Mouse (Mus musculus) forebrain, embryonic 15.5 days (tissue): ENCODE data around the gene BC029722. TPM values are rescaled to one million over a fixed set of nuclear protein-coding genes. Genes with fewer than 3 reads are reported as not detected.
"Not testable (repeated sequence)": the region's sequence is repeated elsewhere in the genome, so short reads cannot be mapped to it uniquely, and the experiment has no call there.

Source experiments
- ATAC-seq: fragments of 200-750 bp; cut with Nextera tagmentation; replicated peaks from 2 replicates; pipeline ENCODE4 v1.8.0; 2017; ENCODE audit warnings: mild to moderate bottlenecking, moderate TSS enrichment, moderate library complexity
- H3K27ac ChIP-seq: fragments of 300-500 bp; sonication (generic); replicated peaks from 2 replicates; pipeline ENCODE4 v1.5.1; 2015; ENCODE audit warnings: mild to moderate bottlenecking, inconsistent platforms
- H3K27me3 ChIP-seq: fragments of 300-500 bp; sonication (generic); 2 replicates; pipeline ENCODE4 v1.6.1; 2015; ENCODE audit warnings: inconsistent platforms
- H3K36me3 ChIP-seq: fragments of 300-500 bp; sonication (generic); 2 replicates; pipeline ENCODE4 v1.6.1; 2015; ENCODE audit warnings: mild to moderate bottlenecking, inconsistent platforms
- H3K4me1 ChIP-seq: fragments of 300-500 bp; sonication (generic); 2 replicates; pipeline ENCODE4 v1.6.1; 2015; ENCODE audit warnings: inconsistent platforms
- H3K4me2 ChIP-seq: fragments of 300-500 bp; sonication (generic); replicated peaks from 2 replicates; pipeline ENCODE4 v1.6.1; 2015; ENCODE audit warnings: mild to moderate bottlenecking, inconsistent platforms
- H3K4me3 ChIP-seq: fragments of 300-500 bp; sonication (generic); 2 replicates; pipeline ENCODE4 v1.5.1; 2015; ENCODE audit warnings: mild to moderate bottlenecking, inconsistent platforms
- H3K9ac ChIP-seq: fragments of 300-500 bp; sonication (generic); replicated peaks from 2 replicates; pipeline ENCODE4 v1.6.1; 2015; ENCODE audit warnings: mild to moderate bottlenecking, inconsistent platforms
- H3K9me3 ChIP-seq: fragments of 300-500 bp; sonication (generic); 2 replicates; pipeline ENCODE4 v1.6.1; 2016; ENCODE audit warnings: inconsistent platforms
- WGBS: fragments of 180-500 bp; shearing (Covaris S2); methylation state at CpG from one replicate; pipeline ENCODE4 v1.1.7; 2015; ENCODE audit warnings: mixed read lengths; 5-methylcytosine and 5-hydroxymethylcytosine counted together
- polyA plus RNA-seq: library from polyadenylated mRNA; unstranded; fragments of >200 nt; fragmentation: Nextera tagmentation; extraction: Ambion mirVana; gene quantifications from 2 replicates; pipeline ENCODE4 v1.2.1, GENCODE M21; 2015

BC029722 gene
- polyA plus RNA-seq, 1 experiment from 2014 or later, result 32.5 TPM

DNA sequence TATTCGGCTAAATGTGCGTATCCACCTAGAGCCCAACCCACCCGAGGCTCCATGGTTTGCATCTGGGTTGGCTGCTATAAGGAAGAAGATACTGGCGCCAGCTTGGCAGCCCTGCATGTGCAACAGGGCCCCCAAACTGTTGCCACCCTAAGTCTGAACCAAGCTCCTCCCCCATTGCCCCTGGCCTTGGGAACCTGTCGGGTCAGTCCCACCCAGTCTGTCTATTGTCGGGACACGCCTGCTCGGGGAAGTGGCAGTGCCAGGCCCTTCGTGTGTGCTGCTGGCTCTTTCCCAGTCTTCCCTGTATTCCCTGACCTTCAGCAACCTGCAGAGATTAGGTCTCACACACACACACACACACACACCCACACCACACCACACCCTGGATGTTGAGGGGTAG, 15.5 kb upstream of the BC029722 start, which contains the start of gene Fam83c:
Gene Fam83c, minus strand, starts transcription at position 123 of the 400 bp plus-strand sequence.
- no peak within 1 kb of the TSS for H3K9ac ChIP-seq
- H3K36me3 ChIP-seq, result no peaks in the 10 kb centered on the region
- no peak within 1 kb of the TSS for H3K4me2 ChIP-seq
- WGBS, result 77% methylated on average over 9 of the region's 9 CpGs
- H3K27me3 ChIP-seq, result no peaks in the 10 kb centered on the region
- no peaks in the 10 kb centered on the region for H3K9me3 ChIP-seq
- no peaks in the 10 kb centered on the region for H3K4me1 ChIP-seq
- H3K4me3 ChIP-seq, result no peak within 1 kb of the TSS
- ATAC-seq, result no peak
- H3K27ac ChIP-seq, result no peak within 1 kb of the TSS

DNA sequence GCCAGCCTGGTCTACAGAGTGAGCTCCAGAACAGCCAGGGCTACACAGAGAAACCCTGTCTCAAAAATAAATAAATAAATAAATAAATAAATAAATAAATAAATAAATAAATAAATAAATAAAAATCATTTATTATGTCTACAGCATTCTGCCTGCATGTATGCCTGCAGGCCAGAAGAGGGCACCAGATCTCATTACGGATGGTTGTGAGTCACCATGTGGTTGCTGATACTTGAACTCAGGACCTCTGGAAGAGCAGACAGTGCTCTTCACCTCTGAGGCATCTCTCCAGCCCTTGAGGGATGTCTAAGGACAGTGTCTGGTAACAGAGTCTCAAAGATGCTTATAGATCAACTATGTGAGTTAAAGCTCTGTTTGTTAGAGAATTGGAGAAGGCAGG, 12.9 kb upstream of the BC029722 start:
- WGBS, result 87% methylated on average over 1 of the region's 1 CpGs
- not testable (repeated sequence) for H3K36me3 ChIP-seq, H3K9ac ChIP-seq, H3K4me2 ChIP-seq, ATAC-seq, H3K27ac ChIP-seq, H3K4me3 ChIP-seq, H3K9me3 ChIP-seq, H3K4me1 ChIP-seq, H3K27me3 ChIP-seq

DNA sequence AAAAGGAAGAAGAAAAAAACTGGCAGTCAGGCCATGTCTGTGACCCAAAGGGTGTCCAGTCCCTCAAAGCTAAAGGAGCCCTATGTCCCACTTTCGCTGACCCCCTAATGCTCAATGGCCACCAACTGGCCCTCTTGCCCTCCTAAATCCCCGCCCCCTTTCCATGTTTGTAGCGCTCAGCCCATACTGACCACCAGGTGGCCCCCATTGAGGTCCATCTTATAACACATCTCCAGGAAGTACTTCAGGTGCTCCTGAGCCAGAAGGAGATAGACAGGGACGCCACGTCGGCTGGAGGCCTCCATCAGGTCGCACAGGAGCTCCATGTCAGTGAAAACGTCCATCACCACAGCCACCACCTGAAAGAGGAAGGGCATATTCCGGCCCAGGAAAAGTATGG, 12.1 kb upstream of the BC029722 start:
- H3K36me3 ChIP-seq, result no peaks in the 10 kb centered on the region
- no peak overlapping the region for H3K9ac ChIP-seq
- no peaks in the 10 kb centered on the region for H3K9me3 ChIP-seq
- no peak overlapping the region for H3K4me3 ChIP-seq
- peaks cover 12% of the 10 kb centered on the region for H3K4me1 ChIP-seq
- no peak for ATAC-seq
- 61% methylated on average over 9 of the region's 9 CpGs for WGBS
- no peak overlapping the region for H3K4me2 ChIP-seq
- H3K27ac ChIP-seq, result no peak overlapping the region
- H3K27me3 ChIP-seq, result no peaks in the 10 kb centered on the region

DNA sequence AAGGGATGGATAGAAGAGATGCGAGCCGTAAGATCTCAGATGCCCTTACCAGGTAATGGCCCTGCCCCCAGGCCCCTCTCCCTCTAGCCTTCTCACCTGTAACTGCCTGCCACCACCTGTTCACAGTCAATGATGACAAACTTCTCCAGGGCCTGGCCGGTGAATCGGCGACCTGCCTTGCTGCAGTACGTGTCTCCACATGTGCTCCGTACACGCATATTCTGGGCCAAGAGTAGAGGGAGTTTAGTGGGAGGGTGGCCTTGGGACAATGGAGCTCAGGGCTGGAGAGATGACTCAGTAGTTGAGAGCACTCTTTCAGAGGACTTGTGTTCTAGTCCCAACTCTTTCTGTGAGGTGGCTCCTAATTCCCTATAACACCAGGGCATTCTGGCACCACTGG, 11.6 kb upstream of the BC029722 start:
- Histone ChIP-seq H3K4me2 (no peak overlapping the region), H3K27ac (no peak overlapping the region), H3K4me3 (no peak overlapping the region), H3K9ac (no peak overlapping the region), H3K36me3 (no peaks in the 10 kb centered on the region), H3K9me3 (no peaks in the 10 kb centered on the region), H3K4me1 (peaks cover 16% of the 10 kb centered on the region), H3K27me3 (no peaks in the 10 kb centered on the region)
- WGBS, result 91% methylated on average over 8 of the region's 8 CpGs
- ATAC-seq, result no peak

DNA sequence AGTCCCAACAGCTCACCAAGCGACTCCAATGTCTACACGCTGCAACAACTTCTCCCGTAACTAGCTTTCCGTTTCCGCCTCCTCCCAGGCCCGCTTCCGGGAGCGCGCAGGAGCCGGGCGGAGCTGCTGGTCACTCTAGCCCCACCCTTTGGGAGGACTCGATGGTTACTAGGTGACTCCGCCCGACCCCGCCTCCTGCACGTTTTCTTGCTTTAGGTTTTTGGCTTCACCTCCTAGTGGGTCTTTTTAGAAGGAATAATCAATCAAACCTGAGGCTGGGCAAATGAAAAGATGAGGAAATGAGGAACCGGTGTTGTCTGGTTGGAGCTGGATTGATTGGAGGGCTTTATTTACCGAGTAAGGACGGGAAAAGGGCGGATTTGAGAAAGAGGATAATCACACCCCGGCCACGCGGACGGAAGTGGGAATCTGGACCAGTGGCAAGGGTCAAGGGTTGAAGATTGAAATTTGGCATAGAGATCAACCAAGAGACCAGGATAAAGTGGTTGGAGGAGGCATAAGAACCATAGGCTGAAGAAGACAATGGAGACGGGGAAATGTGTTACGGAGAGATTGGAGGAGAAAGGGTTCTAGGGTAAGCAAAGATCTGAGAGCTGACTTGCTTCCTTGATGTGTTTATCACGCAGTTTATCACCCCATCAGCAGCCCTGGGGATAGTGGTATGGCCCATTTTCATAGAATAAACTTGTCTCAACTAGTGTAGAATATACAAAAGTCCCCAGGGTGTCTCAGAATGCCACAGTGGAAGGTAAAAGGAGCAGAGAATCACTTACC, 7.6 kb upstream of the BC029722 start, which contains the start of gene Eif6:
Gene Eif6, minus strand, starts transcription at position 296 of the 795 bp plus-strand sequence.
- peak within 1 kb of the TSS; percentile 89 for H3K4me2 ChIP-seq
- peak; percentile 96 for ATAC-seq
- H3K27ac ChIP-seq, result peak within 1 kb of the TSS; percentile 84
- H3K36me3 ChIP-seq, result peaks cover 22% of the 10 kb centered on the region
- peak within 1 kb of the TSS; percentile 90 for H3K4me3 ChIP-seq
- 2% methylated on average over 27 of the region's 27 CpGs for WGBS
- peak within 1 kb of the TSS; percentile 72 for H3K9ac ChIP-seq
- no peaks in the 10 kb centered on the region for H3K9me3 ChIP-seq
- no peaks in the 10 kb centered on the region for H3K27me3 ChIP-seq
- H3K4me1 ChIP-seq, result peaks cover 26% of the 10 kb centered on the region

DNA sequence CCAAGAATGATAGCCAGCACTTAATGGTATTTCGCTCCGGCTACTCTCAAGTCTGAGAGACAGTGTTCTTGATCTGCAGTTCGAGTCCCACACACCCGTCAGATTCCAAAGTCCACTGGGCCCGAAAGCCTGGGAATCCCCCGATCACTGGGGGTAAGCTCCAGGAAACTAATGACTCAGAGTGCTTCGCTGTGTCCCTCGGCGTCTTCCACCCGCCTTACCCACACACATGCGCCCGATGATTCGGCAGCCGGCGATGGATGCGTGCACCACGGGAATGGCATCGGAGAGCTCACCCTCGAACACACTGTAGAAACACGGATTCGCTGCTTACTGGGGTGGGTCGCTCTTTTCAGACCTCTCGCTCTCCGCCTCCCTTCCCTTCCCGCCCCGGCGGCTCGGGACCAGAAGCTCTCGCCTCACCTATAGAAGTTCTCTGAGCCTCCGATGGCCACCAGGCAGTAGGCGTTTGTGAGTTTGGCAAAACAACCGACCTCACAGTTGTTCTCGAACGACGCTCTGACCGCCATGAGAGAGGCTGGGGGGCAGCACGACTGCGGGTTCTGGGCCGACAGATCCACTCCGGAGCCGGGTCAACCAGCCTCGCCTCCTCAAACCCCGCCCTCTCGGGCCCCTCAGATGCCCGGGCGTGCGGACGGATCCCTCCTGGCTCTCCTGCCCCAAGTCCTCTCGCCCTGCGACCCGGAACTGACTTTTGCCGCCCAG, 6.8 kb upstream of the BC029722 start:
- WGBS, result 3% methylated on average over 52 of the region's 52 CpGs

DNA sequence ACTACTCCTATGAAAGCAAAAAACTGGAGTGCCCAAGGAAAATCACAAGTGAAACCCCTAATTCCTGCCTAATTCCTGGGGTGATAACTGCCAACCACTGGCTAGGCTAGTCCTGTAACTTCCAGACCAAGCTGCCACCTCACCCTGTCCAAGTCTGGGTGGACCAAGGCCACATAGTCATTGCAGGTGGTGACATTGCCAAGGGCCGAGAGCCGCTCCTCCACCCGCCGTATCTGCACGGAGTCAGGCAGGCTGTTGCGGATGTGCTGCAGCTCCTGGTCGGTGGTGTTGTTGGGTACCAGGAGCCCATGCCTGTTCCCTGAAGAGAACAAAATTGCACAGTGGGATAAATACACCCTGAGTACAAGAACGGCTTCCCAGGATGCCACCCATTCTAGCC, 4.5 kb upstream of the BC029722 start:
- no peaks in the 10 kb centered on the region for H3K9me3 ChIP-seq
- peaks cover 39% of the 10 kb centered on the region for H3K36me3 ChIP-seq
- no peak overlapping the region for H3K27ac ChIP-seq
- peaks cover 33% of the 10 kb centered on the region for H3K4me1 ChIP-seq
- H3K4me3 ChIP-seq, result no peak overlapping the region
- H3K27me3 ChIP-seq, result no peaks in the 10 kb centered on the region
- 95% methylated on average over 8 of the region's 8 CpGs for WGBS
- no peak for ATAC-seq
- H3K4me2 ChIP-seq, result no peak overlapping the region
- H3K9ac ChIP-seq, result no peak overlapping the region

More for the DNA sequence above, 6.8 kb upstream of the BC029722 start:
- H3K9me3 ChIP-seq, result no peaks in the 10 kb centered on the region
- no peaks in the 10 kb centered on the region for H3K27me3 ChIP-seq
- peak overlapping the region; percentile 84 for H3K27ac ChIP-seq
- no peak for ATAC-seq
- H3K36me3 ChIP-seq, result peaks cover 28% of the 10 kb centered on the region
- H3K4me3 ChIP-seq, result peak overlapping the region; percentile 90
- peaks cover 26% of the 10 kb centered on the region for H3K4me1 ChIP-seq
- peak overlapping the region; percentile 89 for H3K4me2 ChIP-seq
- H3K9ac ChIP-seq, result peak overlapping the region; percentile 72

DNA sequence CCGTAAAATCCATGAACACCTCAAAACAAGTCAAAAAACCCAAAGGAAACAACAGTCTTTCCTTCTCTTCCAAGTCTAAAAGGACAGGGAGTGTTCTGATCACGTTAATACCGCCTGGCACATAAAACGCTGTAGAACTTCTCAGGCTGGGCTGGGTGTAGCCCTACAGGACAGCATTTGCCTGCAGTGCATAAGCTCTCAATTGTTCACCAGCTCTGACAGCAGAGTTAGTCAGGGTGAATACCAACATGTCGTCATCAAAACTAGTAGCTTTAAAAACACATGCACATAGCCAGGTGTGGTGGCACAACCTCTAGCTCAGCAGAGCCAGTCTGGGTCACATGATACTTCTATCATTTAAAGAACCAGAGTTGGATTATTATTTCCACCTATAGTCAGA, 1.6 kb upstream of the BC029722 start:
- Histone ChIP-seq H3K4me2 (no peak overlapping the region), H3K4me3 (no peak overlapping the region), H3K27ac (no peak overlapping the region), H3K9ac (no peak overlapping the region), H3K9me3 (no peaks in the 10 kb centered on the region), H3K27me3 (no peaks in the 10 kb centered on the region), H3K4me1 (peaks cover 28% of the 10 kb centered on the region), H3K36me3 (peaks cover 41% of the 10 kb centered on the region)
- no peak for ATAC-seq
- 92% methylated on average over 5 of the region's 5 CpGs for WGBS

DNA sequence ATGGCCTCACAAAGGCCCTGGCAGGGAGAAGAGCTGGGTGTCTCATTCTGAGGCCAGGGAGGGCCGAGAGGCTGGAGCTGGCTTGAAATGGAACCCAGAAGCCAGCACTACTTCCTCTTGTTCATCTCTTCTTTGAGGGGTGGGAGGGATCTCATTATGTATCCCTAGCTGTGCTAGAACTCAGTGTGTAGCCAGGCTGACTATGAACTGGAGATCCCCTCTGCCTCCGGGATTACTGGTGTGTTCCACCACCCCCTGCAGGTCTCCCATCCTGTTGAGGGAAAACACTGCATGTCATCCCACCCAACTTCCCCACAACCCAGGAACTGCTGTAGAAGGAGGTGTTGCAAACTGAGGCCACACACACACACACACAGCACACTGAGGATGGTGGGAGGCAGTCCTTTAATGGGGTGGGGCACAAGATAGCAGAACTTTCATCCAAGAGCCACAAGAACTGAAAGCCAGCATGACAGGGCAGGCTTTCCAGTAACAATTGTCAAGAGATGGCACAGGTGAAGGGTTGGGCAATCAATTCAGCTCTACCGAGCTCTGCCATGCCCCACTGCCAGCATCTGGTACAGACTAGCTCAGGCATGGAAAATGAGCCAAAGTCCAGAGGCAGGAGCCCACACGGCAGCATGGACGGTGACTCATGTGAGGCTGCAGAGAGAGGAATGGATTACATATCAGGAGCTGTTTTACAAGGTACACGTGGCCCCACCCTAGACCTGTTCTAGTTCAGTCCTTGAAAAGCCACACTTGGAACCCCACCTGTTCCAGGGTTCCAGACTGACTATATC, 424 bp upstream of the BC029722 start:
- H3K4me1 ChIP-seq, result peaks cover 20% of the 10 kb centered on the region

DNA sequence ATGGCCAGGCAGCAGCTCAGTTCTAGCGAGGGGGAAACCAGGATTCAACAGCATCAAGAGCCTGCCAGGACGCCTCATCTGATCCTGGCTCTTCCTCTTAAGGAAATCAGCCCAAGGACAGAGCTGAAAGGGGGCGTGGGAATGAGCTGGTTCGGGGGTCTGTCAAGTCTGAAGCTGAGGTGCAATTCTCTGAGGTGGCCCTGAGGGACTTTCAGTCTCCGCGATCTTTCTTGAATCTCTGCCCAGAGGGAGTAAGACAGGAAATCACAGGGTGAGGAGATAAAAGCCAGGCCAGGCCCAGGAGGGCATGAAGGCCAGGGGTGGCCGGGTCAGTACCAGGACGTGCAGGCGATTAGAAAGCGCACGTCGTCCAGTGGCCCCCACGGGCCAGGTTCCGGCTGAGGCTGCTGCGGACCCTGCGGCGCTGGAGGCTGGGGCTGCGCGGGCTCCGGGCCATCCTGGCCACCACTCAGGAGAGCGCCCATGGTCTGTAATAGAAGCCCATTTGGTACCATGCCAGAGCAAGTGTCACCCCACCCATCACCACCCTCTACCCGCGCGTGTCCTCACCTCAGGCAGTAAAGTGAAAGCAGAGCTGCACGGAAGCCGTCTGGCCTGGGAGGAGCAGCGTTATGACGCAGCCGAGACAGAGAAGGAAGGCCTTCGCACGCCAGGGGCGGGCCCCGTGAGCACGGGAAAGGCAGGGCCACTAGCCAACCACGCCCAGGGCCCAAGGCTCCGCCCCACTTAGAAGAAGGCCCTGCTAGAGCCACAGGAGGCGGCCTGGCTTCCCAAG, 432 bp downstream of the BC029722 start:
- H3K9ac ChIP-seq, result peak overlapping the region; percentile 72
- ATAC-seq, result peak; percentile 95

More for the DNA sequence above, 424 bp upstream of the BC029722 start:
- peak; percentile 57; the same call in 1 of the 2 replicates for ATAC-seq
- peak overlapping the region; percentile 58 for H3K4me3 ChIP-seq
- H3K4me2 ChIP-seq, result peak overlapping the region; percentile 83
- no peaks in the 10 kb centered on the region for H3K27me3 ChIP-seq
- WGBS, result 63% methylated on average over 6 of the region's 6 CpGs
- H3K36me3 ChIP-seq, result peaks cover 45% of the 10 kb centered on the region
- no peaks in the 10 kb centered on the region for H3K9me3 ChIP-seq
- H3K27ac ChIP-seq, result peak overlapping the region; percentile 88
- peak overlapping the region; percentile 72 for H3K9ac ChIP-seq

More for the DNA sequence above, 432 bp downstream of the BC029722 start:
- peaks cover 50% of the 10 kb centered on the region for H3K36me3 ChIP-seq
- WGBS, result 3% methylated on average over 37 of the region's 37 CpGs
- no peaks in the 10 kb centered on the region for H3K27me3 ChIP-seq
- peak overlapping the region; percentile 83 for H3K4me2 ChIP-seq
- peak overlapping the region; percentile 88 for H3K27ac ChIP-seq
- peak overlapping the region; percentile 58 for H3K4me3 ChIP-seq
- H3K4me1 ChIP-seq, result peaks cover 20% of the 10 kb centered on the region
- H3K9me3 ChIP-seq, result no peaks in the 10 kb centered on the region
